Mouse (Mus musculus): ENCODE results near the gene Psmd8. TPM values are rescaled to one million over a fixed set of nuclear protein-coding genes. Genes with fewer than 3 reads are reported as not detected.

Gene Psmd8
- 152 TPM for total RNA-seq (2023)

DNA sequence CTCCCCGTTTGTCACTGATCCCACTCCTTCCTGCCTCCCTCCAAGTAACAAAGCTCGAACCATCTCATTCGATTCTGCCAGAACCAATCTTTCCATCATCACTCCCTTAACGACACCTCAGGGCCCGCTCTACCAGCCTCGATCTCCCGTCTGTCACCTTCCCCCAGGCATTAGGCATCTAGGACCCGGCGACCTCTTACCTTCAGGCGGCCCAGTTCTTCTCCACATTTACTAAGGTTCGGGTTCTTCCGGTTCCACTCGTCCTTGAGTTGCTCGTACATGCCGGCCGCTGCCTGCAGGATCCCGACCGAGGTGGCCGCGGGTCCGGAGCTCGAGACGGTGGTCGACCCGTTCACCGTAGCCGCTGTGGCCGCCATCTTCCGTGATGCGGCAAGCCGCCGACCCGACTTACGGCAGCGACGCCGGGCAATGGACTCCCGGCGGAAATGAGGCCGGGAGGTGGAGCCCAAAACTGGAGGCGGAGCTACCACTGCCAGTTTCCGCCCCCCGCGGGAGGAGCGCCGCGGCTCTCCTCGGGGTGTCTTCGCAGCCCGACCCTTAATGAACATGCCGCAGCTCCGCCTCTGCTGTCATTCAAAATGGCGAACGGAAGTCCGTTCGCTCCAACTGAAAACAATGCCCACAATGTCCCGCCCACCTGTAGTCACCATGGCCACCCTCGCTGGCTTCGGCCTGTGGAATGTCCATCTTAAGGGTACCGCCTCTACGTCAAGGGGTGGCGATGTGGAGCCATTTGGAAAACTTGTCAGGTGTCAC is at the start of gene Psmd8:
Psmd8 (minus strand) TSS at position 625 of the 777 bp plus-strand sequence.

DNA sequence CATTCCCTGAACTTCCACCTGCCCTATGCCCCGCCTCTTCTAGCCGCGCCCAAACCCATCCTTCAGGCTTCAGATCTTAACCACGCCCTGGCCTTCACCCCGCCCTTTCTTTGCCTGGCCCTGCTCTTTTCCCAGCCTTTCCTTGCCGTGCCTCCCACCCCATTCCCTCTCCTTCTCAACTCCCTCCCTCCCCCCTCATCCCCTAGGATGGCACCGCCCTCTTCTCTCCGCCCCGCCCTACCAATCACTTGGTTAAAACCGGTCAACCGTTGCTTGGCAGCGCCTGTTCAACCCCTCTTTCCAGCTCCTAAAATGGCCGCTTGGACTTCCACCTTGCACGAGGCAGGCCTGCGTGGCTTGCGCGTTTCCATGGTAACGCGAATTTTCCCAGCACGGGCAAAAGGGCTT is 33.2 kb upstream of the Psmd8 start, which contains the start of gene Catsperg1:
Catsperg1 (minus strand) TSS at position 361 of the 408 bp plus-strand sequence.

DNA sequence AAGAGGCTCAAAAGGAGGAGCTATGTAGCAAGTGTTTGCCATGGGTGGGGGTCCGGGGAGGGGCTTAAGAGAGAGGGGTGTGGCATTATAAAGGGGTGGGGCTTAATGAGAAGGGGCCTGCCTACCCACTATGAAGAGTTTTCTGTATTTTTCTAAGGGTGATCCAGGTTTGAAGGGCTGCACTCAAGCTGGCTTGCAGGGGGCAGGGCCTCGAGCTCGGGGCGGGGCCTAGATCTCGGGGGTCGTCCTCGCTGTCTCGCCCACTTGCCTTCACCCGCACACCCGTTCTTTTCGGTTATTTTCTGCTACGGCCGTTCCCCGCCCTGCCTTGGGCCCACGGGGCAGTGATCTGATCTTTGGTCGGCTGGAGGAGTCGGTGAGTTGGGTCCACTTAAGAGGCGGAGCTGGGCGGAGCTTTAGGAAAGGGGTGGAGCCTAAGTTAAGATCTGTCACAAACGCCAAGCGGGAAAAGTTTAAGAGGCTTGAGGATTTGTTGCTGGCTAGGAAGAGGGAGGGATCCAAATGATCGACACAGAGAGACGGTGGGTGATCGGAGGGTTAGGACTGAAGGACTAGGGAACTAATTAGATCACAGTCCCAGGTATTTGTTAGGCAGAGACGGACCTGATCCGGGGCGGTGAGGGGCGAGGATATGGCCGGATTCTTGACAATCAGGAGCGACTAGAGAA is 10.3 kb downstream of the Psmd8 start, which contains the start of the genes Ggn and Spred3:
Ggn (plus strand) TSS at position 145 of the 689 bp plus-strand sequence.
Spred3 (minus strand) TSS at position 346 of the 689 bp plus-strand sequence.

DNA sequence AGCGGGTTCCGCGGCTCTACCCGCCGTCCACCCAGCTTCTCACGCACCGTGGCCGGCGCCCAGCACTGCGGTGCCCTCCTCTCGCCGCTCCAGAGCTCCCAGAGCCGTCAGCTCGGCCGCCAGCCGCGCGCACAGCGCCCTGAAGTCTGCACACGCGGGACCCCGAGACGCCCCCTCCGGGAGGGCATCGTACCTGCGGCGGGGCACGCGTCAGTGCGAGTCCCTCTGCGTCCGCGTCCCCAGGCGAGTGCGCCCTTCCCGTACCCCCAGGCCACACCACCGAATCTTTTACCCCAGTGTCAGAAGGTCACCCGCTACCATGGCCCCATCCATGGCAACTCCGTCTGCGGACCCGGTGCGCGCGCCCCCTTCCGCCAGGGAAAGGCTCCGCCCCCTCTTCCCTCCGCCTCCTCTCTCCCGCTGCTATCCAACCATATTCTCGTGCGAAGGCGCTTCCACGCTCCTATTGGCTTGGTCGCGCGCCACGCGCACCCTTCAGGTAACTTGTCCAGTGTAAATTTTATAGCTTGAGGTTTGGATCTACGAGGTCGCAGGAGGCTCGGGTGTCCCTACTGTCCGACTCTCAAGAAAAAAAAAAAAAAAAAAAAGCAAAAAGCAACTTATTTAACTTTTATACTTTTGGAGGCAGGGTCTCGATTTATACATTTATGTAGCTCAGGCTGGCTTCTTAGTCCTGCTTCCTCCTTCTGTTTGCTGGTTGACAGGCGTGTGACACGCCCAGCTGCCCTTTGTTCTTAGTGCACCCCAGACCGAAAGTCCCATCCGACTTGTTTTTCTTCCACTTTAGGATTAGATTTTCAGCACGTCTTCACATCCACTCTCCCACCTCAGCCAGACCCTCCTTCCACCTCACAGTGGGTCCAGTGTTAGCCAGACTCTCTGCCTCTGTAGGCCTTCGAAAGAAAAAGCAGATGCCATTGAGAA is 24.4 kb downstream of the Psmd8 start, which contains the start of gene Fam98c:
Fam98c (minus strand) TSS at position 397 of the 945 bp plus-strand sequence.

DNA sequence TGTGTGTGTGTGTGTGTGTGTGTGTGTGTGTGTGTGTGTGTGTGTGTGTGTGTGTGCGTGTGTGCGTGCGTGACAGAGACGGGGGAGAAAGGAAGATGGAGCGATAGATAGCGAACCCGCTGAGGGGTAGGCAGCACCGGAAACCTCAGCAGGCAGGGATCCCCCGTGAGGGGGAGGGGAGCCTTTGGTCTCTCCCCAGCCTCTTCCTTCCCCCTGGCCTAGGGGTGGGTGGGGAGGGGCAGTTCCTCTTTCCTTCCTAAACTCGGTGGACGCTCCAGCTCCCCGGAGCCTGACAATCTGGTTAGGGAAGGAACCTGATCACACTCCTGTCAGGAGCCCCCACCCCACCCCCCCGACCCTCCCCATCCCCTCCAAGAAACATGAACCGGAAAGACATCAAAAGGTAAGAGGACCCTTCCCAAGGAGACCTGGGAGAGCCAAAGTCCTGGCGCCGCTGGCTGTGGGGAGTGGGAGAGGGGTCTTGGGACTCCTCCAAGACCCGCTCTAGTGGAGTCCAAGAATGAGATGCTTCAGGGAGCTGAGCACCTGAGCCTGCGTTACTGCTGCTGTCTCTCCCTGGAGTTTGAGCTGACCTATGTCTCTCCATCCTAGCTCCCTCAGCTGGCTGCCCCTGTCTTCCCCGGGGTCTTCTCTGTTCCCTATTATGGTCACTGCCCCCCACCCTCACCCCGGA is 45.7 kb downstream of the Psmd8 start, which contains the start of gene Rasgrp4:
Rasgrp4 (plus strand) TSS at position 159 of the 694 bp plus-strand sequence.

DNA sequence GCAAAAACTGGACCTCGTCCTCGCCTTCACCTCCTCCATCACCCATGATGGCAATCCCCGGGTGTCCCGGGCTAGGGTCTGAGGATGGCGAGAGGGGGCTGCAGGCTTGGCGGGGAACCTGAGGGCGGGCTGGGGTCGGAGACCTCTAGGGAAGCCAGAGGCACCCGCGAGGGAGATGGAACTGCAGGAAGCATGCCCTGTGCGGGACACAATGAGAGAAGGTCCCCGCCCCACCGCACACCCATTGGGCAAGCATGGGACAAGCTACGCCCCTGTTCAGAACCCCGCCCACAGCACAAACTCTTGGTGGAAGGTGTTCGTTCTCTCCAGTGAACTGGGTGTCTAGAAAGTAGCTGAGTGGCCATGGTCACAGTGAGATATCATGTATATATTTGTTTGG is 55.5 kb downstream of the Psmd8 start, which contains the start of gene Ryr1:
Ryr1 (minus strand) TSS at position 210 of the 400 bp plus-strand sequence.

Other genes starting within 250 kb of the Psmd8 start
- gene Actn4, start 218.4 kb downstream of the Psmd8 start, total RNA-seq (2023) = 172 TPM
- gene Eif3k, start 198.8 kb downstream of the Psmd8 start, total RNA-seq (2023) = 306 TPM
- gene Map4k1, start 198.7 kb downstream of the Psmd8 start, total RNA-seq (2023) = 83.2 TPM
- not detected for gene Ryr1, start 55.5 kb downstream of the Psmd8 start, total RNA-seq (2023)
- gene Rasgrp4, start 45.9 kb downstream of the Psmd8 start, total RNA-seq (2023) = 2.9 TPM
- 36.9 TPM for gene Fam98c, start 24.5 kb downstream of the Psmd8 start, total RNA-seq (2023)
- gene Ggn, start 10.5 kb downstream of the Psmd8 start, total RNA-seq (2023) = not detected
- gene Spred3, start 10.3 kb downstream of the Psmd8 start, total RNA-seq (2023) = 1.0 TPM
- 0.77 TPM for gene Catsperg1, start 33.3 kb upstream of the Psmd8 start, total RNA-seq (2023)
- 1.3 TPM for gene Kcnk6, start 51.8 kb upstream of the Psmd8 start, total RNA-seq (2023)
- gene Yif1b, start 57.6 kb upstream of the Psmd8 start, total RNA-seq (2023) = 23.8 TPM
- 1.2 TPM for gene 2200002D01Rik, start 67.8 kb upstream of the Psmd8 start, total RNA-seq (2023)
- 78.7 TPM for gene Spint2, start 101.2 kb upstream of the Psmd8 start, total RNA-seq (2023)
- gene Ppp1r14a, start 108.6 kb upstream of the Psmd8 start, total RNA-seq (2023) = 1.8 TPM
- gene Dpf1, start 123.2 kb upstream of the Psmd8 start, total RNA-seq (2023) = not detected

Data from CD4-positive naive resting alpha-beta T cell, adult 57 days (primary cell).